13 mouse cellular contexts compared by ENCODE assay signal in genomic region chr4:8926642-8927275, GRCm38 (mm10).
DNase-seq lines count a peak whose midpoint lies in the region; ATAC-seq and TF ChIP-seq lines count a peak whose summit lies in the region.
"Had no signal": no experiment of that assay in that cellular context is flagged by ENCODE, and none has a peak within 500 bp of the region (broad histone marks: within the 10 kb centered on the region; RNA-seq: fewer than 3 reads in every experiment).

No protein-coding gene starts in this region.

- no peaks in the 10 kb centered on the region for H3K9me3 ChIP-seq in lung, postnatal 0 days (ENCODE audit: low read length)
- H3K9me3 ChIP-seq: midbrain, embryonic 12.5 days had no signal

- ATAC-seq in inflammation-experienced regulatory T-cells, adult 6 months = peak; percentile 89
- ATAC-seq in lung, postnatal 0 days = no peak
- ATAC-seq: hindbrain, postnatal 0 days had no signal

- H3K4me2 ChIP-seq in lung, postnatal 0 days (replicated peaks; ENCODE audit: low read depth, low read length) = no peak overlapping the region
- H3K4me2 ChIP-seq: midbrain, embryonic 12.5 days had no signal

- peak; percentile 36 for DNase-seq in adrenal gland, adult 2 months
- DNase-seq in adrenal gland, postnatal 25 days = no peak
- DNase-seq in B cell, adult 2 months = peak; percentile 73 to 79
- DNase-seq in splenic B cell, adult 2 months (ENCODE audit: low read depth, low spot score) = peak; percentile 75
- DNase-seq in left cerebral cortex, postnatal 10 days (ENCODE audit: extremely low spot score in 1 of 2, low spot score in 2 of 2) = no peak
- no peak for DNase-seq in cerebellum, adult 9-10 months
- DNase-seq in lung, postnatal 0 days (ENCODE audit: low spot score) = no peak
- DNase-seq: cerebellum, adult 9-11 months; kidney, postnatal 4 days had no signal

- TF ChIP-seq EP300 in lung, postnatal 0 days (IDR thresholded peaks at IDR 0.05) = no peak

- H3K36me3 ChIP-seq in splenic B cell, adult 2 months (ENCODE audit: control insufficient read depth, insufficient read depth, low read length, poor library complexity, severe bottlenecking) = no peaks in the 10 kb centered on the region
- H3K36me3 ChIP-seq in lung, postnatal 0 days (ENCODE audit: insufficient read depth, low read length) = no peaks in the 10 kb centered on the region
- H3K36me3 ChIP-seq: midbrain, embryonic 12.5 days had no signal

- H3K27me3 ChIP-seq in splenic B cell, adult 2 months (ENCODE audit: control insufficient read depth, insufficient read depth, low read length, poor library complexity, severe bottlenecking) = no peaks in the 10 kb centered on the region
- 0 out of 2 replicates have a peak, but pooled peaks cover 2% of the 10 kb centered on the region for H3K27me3 ChIP-seq in lung, postnatal 0 days (replicated peaks; ENCODE audit: insufficient read depth, low read length)

- TF ChIP-seq CTCF in lung, postnatal 0 days (IDR thresholded peaks at IDR 0.05) = no peak

- H3K4me1 ChIP-seq in lung, postnatal 0 days (ENCODE audit: insufficient read depth, low read depth, low read length) = peaks cover 6% of the 10 kb centered on the region; the same call in 1 of the 2 replicates

- WGBS in lung, postnatal 0 days = 39% methylated on average over 9 of the region's 9 CpGs

- no peak overlapping the region for H3K27ac ChIP-seq in lung, postnatal 0 days (ENCODE audit: low read length)
- H3K27ac ChIP-seq: hindbrain, postnatal 0 days; liver, embryonic 14.5 days; midbrain, embryonic 12.5 days had no signal

- H3K4me3 ChIP-seq in lung, postnatal 0 days (ENCODE audit: low read depth, low read length) = no peak overlapping the region
- H3K4me3 ChIP-seq: midbrain, embryonic 12.5 days had no signal

- intact Hi-C loops in left cerebral cortex, postnatal 10 days (cut with DNase I) = no loop called here

- H3K9ac ChIP-seq in lung, postnatal 0 days (replicated peaks; ENCODE audit: low read depth) = no peak overlapping the region
- H3K9ac ChIP-seq: liver, embryonic 14.5 days; midbrain, embryonic 12.5 days had no signal

Comparison
In these comparisons a context has a peak if more than half of its experiments do, and no peak if none do; other contexts are left out.
1. DNase-seq: peak in adrenal gland, adult 2 months (single experiment), B cell, adult 2 months (2 of 2) and splenic B cell, adult 2 months (single experiment); none in adrenal gland, postnatal 25 days (single experiment), left cerebral cortex, postnatal 10 days (0 of 2), cerebellum, adult 9-10 months (single experiment) and lung, postnatal 0 days (single experiment).